Mouse (Mus musculus) heart, embryonic 13.5 days (tissue): ENCODE data around the gene Acox3. TPM values are rescaled to one million over a fixed set of nuclear protein-coding genes. Genes with fewer than 3 reads are reported as not detected.
A peak's percentile ranks its signal among the peaks of the same experiment; 100 is the strongest.
"Not testable (repeated sequence)": the region's sequence is repeated elsewhere in the genome, so short reads cannot be mapped to it uniquely, and the experiment has no call there.

Experiments
- ATAC-seq: fragments of 200-750 bp; cut with Nextera tagmentation; 2 replicates; pipeline ENCODE4 v1.8.0; 2017; ENCODE audit warnings: moderate TSS enrichment; ENCODE audit not compliant: insufficient number of reproducible peaks, low FRiP score, low TSS enrichment; ENCODE audit errors: extremely low read depth
- H3K27ac ChIP-seq: fragments of 300-500 bp; sonication (generic); replicated peaks from 2 replicates; pipeline ENCODE4 v1.5.1; 2015; ENCODE audit warnings: moderate library complexity, mild to moderate bottlenecking, inconsistent platforms
- H3K27me3 ChIP-seq: fragments of 300-500 bp; sonication (generic); replicated peaks from 2 replicates; pipeline ENCODE4 v1.6.1; 2015; ENCODE audit warnings: mild to moderate bottlenecking, inconsistent platforms
- H3K36me3 ChIP-seq: fragments of 300-500 bp; sonication (generic); 2 replicates; pipeline ENCODE4 v1.6.1; 2015; ENCODE audit warnings: mild to moderate bottlenecking, inconsistent platforms
- H3K4me1 ChIP-seq: fragments of 300-500 bp; sonication (generic); 2 replicates; pipeline ENCODE4 v1.6.1; 2015; ENCODE audit warnings: inconsistent platforms
- H3K4me2 ChIP-seq: fragments of 300-500 bp; sonication (generic); 2 replicates; pipeline ENCODE4 v1.6.1; 2015; ENCODE audit warnings: inconsistent platforms, mild to moderate bottlenecking, moderate library complexity
- H3K4me3 ChIP-seq: fragments of 300-500 bp; sonication (generic); 2 replicates; pipeline ENCODE4 v1.5.1; 2015; ENCODE audit warnings: moderate library complexity, mild to moderate bottlenecking, inconsistent platforms
- H3K9ac ChIP-seq: fragments of 300-500 bp; sonication (generic); 2 replicates; pipeline ENCODE4 v1.6.1; 2015; ENCODE audit warnings: inconsistent platforms, mild to moderate bottlenecking, moderate library complexity
- H3K9me3 ChIP-seq: fragments of 300-500 bp; sonication (generic); 2 replicates; pipeline ENCODE4 v1.6.1; 2016; ENCODE audit warnings: inconsistent platforms
- WGBS: fragments of 180-500 bp; shearing (Covaris S2); methylation state at CpG from one replicate; pipeline ENCODE4 v1.1.7; 2015; ENCODE audit warnings: mixed read lengths; 5-methylcytosine and 5-hydroxymethylcytosine counted together
- polyA plus RNA-seq: library from polyadenylated mRNA; unstranded; fragments of >200 nt; fragmentation: Nextera tagmentation; extraction: Ambion mirVana; gene quantifications from 2 replicates; pipeline ENCODE4 v1.2.1, GENCODE M21; 2015

Gene Acox3
- polyA plus RNA-seq, 1 experiment from 2014 or later: 8.6 TPM

DNA sequence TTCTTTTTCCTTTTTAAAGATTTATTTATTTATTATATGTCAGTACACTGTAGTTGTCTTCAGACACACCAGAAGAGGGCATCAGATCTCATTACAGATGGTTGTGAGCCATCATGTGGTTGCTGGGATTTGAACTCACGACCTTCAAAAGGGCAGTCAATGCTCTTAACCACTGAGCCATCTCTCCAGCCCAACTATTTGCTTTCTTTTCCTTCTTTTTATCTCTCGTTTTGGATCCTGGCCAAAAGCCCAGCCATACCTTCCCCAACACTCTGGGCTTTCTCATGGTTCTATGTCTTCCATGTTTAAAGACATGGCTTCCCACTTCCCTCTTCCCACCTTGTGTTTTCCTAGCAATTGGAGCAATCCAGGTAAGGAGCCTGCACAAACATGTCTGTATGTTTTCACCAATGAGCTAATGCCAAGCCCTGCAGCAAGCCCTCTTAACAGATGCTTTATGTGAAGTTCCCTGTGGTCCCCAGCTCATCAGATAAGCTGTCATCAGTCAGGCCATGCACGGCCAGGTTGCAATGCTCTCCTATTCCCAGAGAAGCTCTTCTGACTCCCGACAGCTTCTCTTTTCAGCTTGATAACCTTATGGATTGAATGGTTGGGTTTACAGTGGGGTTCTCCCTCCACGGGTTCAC is 3.5 kb upstream of the Acox3 start:
- ATAC-seq: no peak
- peaks cover 18% of the 10 kb centered on the region for H3K4me1 ChIP-seq
- 41% methylated on average over 5 of the region's 5 CpGs for WGBS
- no peaks in the 10 kb centered on the region for H3K9me3 ChIP-seq
- H3K27me3 ChIP-seq: peaks cover 30% of the 10 kb centered on the region
- no peak overlapping the region for H3K9ac ChIP-seq
- no peak overlapping the region for H3K27ac ChIP-seq
- no peaks in the 10 kb centered on the region for H3K36me3 ChIP-seq
- no peak overlapping the region for H3K4me3 ChIP-seq
- H3K4me2 ChIP-seq: no peak overlapping the region

DNA sequence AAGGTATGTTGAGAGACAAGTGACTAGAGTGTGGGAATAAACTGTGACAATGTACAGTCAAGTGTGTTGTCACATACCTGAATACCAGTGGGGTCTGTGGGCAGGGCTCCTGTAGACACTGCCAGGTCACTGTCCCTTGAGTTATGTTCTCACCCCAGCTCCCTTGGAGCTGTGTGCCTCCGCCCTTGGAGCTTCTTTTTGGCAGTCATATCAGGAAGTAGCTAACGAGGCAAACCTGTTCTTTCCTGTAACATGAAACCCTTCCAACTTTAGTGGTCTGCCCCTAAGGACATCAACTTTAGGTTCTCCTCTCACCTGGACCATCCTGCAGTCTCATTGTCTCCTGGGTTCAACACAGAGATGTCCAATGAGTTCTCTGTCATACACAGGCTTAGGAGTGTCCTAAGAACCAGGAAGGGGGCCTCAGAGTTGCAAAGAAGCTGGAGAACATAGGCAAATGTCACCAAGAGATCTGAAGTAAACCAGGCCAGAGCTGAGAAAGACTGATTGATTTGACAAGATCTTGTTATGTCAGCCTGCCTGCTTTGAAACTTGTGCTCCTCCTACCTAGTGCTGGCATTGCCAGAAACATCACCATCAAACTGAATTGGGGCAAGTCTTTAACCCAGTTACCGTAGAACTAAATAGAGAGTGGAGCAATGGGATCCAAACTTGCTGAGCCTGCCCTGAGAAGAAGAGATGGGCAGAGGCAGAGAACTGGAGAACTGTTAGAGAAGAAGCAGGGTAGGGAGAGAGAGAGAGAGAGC is 2.5 kb upstream of the Acox3 start:
- WGBS: 53% methylated on average over 3 of the region's 3 CpGs
- no peak overlapping the region for H3K9ac ChIP-seq
- no peak overlapping the region for H3K4me3 ChIP-seq
- H3K27me3 ChIP-seq: peaks cover 30% of the 10 kb centered on the region
- no peak overlapping the region for H3K27ac ChIP-seq
- ATAC-seq: no peak
- no peaks in the 10 kb centered on the region for H3K36me3 ChIP-seq
- no peak overlapping the region for H3K4me2 ChIP-seq
- peaks cover 14% of the 10 kb centered on the region for H3K4me1 ChIP-seq
- H3K9me3 ChIP-seq: no peaks in the 10 kb centered on the region

DNA sequence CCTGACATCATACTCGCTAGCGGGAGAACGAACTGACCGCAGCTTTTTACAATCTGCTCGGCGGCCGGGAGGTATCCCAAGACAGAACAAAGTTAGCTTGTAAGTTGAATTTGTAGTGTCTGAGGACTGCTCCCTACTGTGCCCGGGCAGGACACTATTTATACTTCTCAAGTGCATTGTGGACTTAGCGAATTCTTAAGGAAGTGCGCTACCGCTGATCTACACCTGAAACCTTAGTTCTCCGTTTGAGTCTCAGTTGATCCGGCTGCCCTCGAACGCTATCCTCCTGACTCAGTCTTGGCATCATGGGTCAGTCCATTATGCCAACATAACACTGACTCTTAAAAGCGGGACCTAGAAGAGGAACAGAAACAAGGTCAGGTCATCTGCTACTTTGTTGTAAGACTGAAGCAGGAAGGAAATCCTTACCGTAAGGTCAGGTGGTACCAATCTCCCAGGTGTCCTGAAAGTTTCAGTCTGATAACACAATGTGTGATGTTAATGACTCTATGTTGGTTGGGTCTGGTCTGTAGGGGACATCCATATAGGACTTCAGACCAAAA is 462 bp downstream of the Acox3 start:
- ATAC-seq: no peak
- 3% methylated on average over 17 of the region's 17 CpGs for WGBS
- no peaks in the 10 kb centered on the region for H3K9me3 ChIP-seq
- peaks cover 25% of the 10 kb centered on the region for H3K27me3 ChIP-seq
- H3K4me2 ChIP-seq: peak overlapping the region; percentile 83
- peak overlapping the region; percentile 84 for H3K9ac ChIP-seq
- H3K4me3 ChIP-seq: peak overlapping the region; percentile 70
- H3K27ac ChIP-seq: peak overlapping the region; percentile 67
- H3K4me1 ChIP-seq: peaks cover 13% of the 10 kb centered on the region
- H3K36me3 ChIP-seq: peaks cover 11% of the 10 kb centered on the region

DNA sequence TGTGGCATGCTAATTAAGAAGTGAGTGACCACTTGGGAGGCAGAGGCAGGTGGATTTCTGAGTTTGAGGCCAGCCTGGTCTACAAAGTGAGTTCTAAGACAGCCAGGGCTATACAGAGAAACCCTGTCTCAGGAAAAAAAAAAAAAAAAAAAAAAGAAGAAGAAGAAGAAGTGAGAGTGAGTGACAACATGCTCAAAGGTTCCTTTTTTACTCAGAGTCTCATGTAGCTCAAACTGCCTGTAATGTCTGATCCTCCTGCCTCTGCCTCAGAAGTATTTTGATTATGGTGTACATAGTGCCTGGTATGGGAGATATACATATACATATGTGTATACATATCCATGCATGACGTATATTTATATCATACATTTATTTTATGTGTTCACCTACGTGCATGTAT is 1.4 kb downstream of the Acox3 start:
- peaks cover 13% of the 10 kb centered on the region for H3K4me1 ChIP-seq
- not testable (repeated sequence) for H3K4me3 ChIP-seq, H3K9ac ChIP-seq, H3K9me3 ChIP-seq, ATAC-seq, H3K27ac ChIP-seq, H3K4me2 ChIP-seq
- WGBS: 74% methylated on average over 2 of the region's 2 CpGs
- peaks cover 20% of the 10 kb centered on the region for H3K27me3 ChIP-seq
- peaks cover 21% of the 10 kb centered on the region for H3K36me3 ChIP-seq

DNA sequence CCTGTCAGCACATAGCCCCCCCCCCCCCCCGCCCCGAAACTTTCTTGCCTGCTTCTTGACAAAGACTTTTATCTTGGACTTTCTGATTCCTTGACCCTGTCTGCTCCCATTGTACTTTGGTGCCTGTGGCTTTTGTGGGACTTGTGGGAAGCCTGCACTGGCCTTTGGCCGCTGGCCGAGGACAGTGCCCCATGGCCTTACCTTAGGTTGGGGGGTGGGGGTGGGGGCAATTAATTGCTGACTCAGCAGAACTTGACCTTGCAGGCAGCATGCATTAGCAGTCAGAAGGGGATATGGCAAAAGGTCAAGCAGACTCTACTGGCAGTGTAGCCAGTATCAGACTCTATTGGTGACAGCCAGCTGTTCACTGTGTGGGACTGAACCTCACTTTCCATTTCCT is 8.7 kb downstream of the Acox3 start:
- Histone ChIP-seq H3K4me1 (no peaks in the 10 kb centered on the region), H3K27me3 (no peaks in the 10 kb centered on the region), H3K9me3 (peaks cover 5% of the 10 kb centered on the region), H3K36me3 (peaks cover 77% of the 10 kb centered on the region), H3K4me3 (no peak overlapping the region), H3K4me2 (no peak overlapping the region), H3K9ac (no peak overlapping the region), H3K27ac (no peak overlapping the region)
- ATAC-seq: no peak
- 77% methylated on average over 4 of the region's 4 CpGs for WGBS

DNA sequence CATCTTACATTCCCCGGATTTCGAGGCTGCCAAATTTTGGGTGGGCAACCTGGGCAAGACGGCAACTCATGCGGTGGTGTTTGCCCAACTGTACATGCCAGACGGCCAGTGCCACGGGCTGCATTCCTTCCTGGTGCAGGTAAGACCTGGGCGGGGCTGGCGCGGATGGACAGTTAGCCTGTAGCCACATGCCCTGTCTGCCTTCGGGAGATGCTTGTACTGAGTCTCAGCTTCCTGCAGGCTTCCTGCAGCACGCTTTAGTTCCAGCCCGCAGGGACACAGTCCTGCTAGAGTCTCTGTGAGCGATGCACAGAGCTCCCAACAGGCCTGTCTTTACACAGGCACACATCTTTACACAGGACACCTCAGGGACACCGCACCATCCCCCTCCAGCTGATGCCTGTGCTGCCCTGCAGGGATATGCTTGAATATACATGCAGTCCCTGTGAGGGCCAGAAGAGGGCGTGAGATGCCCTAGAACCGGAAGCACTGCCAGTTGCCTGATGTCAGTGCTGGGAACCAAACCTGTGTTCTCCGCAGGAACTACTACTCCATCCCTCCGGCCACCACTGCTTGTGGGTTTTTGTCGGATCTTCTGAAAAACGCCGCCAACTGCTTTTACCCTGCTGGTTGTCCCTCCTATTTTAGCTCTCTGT is 9.4 kb downstream of the Acox3 start:
- Histone ChIP-seq H3K27me3 (no peaks in the 10 kb centered on the region; the same call in 1 of the 2 replicates), H3K36me3 (peaks cover 81% of the 10 kb centered on the region), H3K4me2 (no peak overlapping the region), H3K4me3 (no peak overlapping the region), H3K4me1 (no peaks in the 10 kb centered on the region), H3K27ac (no peak overlapping the region), H3K9ac (no peak overlapping the region), H3K9me3 (peaks cover 5% of the 10 kb centered on the region)
- WGBS: 81% methylated on average over 21 of the region's 21 CpGs
- no peak for ATAC-seq

DNA sequence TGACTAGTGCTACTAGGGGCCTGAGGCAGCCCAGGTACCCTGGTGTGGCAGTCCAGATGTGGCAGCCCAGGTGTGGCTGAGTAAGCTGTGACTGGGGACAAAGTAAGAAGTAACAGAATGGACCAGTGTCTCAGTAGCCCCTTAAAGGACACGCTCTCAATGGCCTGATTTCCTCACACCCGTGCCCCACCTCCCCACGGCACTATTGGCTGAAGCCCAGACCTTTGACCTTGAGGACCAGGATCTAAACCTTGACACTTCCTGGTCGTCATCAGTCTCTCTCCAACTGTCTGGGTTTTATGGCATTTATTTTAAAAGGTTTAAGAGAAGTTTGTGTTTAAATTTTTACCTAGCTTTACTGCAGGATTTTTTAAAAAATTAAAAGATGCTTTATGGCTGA is 10.0 kb downstream of the Acox3 start:
- Histone ChIP-seq H3K9me3 (peaks cover 5% of the 10 kb centered on the region), H3K4me3 (no peak overlapping the region), H3K36me3 (peaks cover 86% of the 10 kb centered on the region), H3K27ac (no peak overlapping the region), H3K4me1 (no peaks in the 10 kb centered on the region), H3K27me3 (no peaks in the 10 kb centered on the region; the same call in 1 of the 2 replicates), H3K9ac (no peak overlapping the region), H3K4me2 (no peak overlapping the region)
- WGBS: 68% methylated on average over 4 of the region's 4 CpGs
- no peak for ATAC-seq

DNA sequence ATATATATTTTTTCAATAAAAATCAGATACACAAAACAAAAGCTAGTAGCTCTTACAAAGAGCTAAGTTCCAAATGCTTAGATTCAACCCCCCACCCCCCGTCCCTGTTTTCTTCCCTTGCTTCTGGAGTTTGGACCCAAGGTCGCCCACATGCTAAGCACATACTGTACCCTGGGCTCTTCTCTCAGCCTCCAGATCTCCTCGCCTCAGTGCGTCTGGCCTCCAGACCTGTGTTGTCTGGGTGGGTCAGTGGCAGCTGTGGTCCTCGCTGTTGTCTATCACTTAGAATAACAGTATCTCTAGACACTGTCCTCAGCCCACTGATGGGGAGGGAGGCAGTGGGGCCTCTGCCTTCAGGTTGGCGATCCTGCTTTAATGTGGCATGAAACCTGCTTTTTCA is 10.4 kb downstream of the Acox3 start:
- H3K9ac ChIP-seq: no peak overlapping the region
- no peak overlapping the region for H3K4me3 ChIP-seq
- no peaks in the 10 kb centered on the region; the same call in 1 of the 2 replicates for H3K27me3 ChIP-seq
- no peak for ATAC-seq
- 77% methylated on average over 6 of the region's 6 CpGs for WGBS
- H3K9me3 ChIP-seq: peaks cover 5% of the 10 kb centered on the region
- H3K27ac ChIP-seq: no peak overlapping the region
- no peaks in the 10 kb centered on the region for H3K4me1 ChIP-seq
- no peak overlapping the region for H3K4me2 ChIP-seq
- H3K36me3 ChIP-seq: peaks cover 86% of the 10 kb centered on the region

DNA sequence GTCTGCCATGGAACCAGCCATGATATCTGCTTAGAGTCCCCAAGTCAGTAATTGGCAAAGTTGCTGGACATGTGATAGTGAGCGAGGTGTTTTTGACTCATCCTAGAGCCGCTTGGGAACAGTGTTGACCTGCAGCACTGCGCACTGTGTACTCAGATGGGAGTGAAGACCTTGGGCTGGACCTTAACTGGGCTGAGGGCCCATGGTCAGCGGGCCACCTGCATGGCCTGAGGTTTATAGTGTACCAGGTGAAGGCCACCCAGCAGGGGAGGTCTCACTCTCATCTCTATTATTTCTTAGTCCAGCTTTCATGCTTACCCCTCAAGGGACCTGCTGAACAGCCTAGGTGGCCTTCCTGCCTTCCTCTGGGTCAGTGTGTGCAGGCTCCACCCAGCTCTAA is 11.9 kb downstream of the Acox3 start:
- Histone ChIP-seq H3K9ac (no peak overlapping the region), H3K4me2 (no peak overlapping the region), H3K27ac (no peak overlapping the region), H3K4me3 (no peak overlapping the region), H3K9me3 (peaks cover 5% of the 10 kb centered on the region), H3K27me3 (no peaks in the 10 kb centered on the region; the same call in 1 of the 2 replicates), H3K4me1 (peaks cover 2% of the 10 kb centered on the region), H3K36me3 (peaks cover 86% of the 10 kb centered on the region)
- WGBS: 86% methylated on average over 4 of the region's 4 CpGs
- ATAC-seq: no peak

DNA sequence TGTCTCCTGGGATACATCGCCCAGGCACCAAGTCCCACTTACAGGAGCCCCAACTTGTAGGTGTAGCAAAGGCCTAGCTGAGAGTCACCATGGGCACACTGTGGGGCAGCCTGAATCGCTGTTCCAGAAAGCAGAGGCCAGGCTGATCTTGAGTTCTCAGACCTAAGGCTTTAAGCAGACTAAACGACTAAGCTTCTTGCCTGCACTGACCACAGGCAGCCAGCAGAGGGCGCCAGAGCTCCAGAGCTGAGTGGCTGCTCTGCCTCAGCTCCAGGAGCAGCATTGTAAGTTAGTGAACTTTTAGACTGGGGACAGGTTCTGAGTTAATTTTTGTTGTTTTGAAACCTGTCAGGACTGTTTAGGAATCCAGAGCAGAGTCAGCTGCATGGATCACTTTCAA is 12.9 kb downstream of the Acox3 start:
- H3K9me3 ChIP-seq: peaks cover 5% of the 10 kb centered on the region
- no peak overlapping the region for H3K4me3 ChIP-seq
- H3K27me3 ChIP-seq: no peaks in the 10 kb centered on the region; the same call in 1 of the 2 replicates
- H3K4me2 ChIP-seq: no peak overlapping the region
- peaks cover 10% of the 10 kb centered on the region for H3K4me1 ChIP-seq
- whole genome bisulfite sequencing: 18% methylated on average over 4 of the region's 4 CpGs
- H3K27ac ChIP-seq: no peak overlapping the region
- peaks cover 86% of the 10 kb centered on the region for H3K36me3 ChIP-seq
- no peak for ATAC-seq
- H3K9ac ChIP-seq: no peak overlapping the region
